Comparison of ENCODE assay signal across 8 mouse cellular contexts in genomic region chr3:145119002-145119358, GRCm38 (mm10). TPM values are rescaled to one million over a fixed set of nuclear protein-coding genes. Genes with fewer than 3 reads are reported as not detected.
DNase-seq lines count a peak whose midpoint lies in the region; ATAC-seq and TF ChIP-seq lines count a peak whose summit lies in the region.

No protein-coding gene starts in this region.

- no peaks in the 10 kb centered on the region for H3K4me1 ChIP-seq in cortical plate, adult 2 months (ENCODE audit: control insufficient read depth, insufficient read depth, low read length)
- peaks cover 12% of the 10 kb centered on the region; the same call in 1 of the 2 replicates for H3K4me1 ChIP-seq in intestine, embryonic 14.5 days (replicated peaks; ENCODE audit: control insufficient read depth, insufficient read depth, low read length)

- 4% methylated on average over 14 of the region's 14 CpGs for WGBS in intestine, embryonic 14.5 days

- peak overlapping the region; percentile 81 for H3K9ac ChIP-seq in intestine, embryonic 14.5 days (ENCODE audit: low read length)

- TF ChIP-seq CTCF in cortical plate, adult 2 months (IDR thresholded peaks at IDR 0.05; ENCODE audit: extremely low read depth, insufficient read depth, low read length) = no peak

- no peaks in the 10 kb centered on the region for H3K36me3 ChIP-seq in intestine, embryonic 14.5 days (ENCODE audit: control insufficient read depth, insufficient read depth, low read length)
- H3K36me3 ChIP-seq in myocyte (ENCODE audit: control insufficient read depth, insufficient read depth) = no peaks in the 10 kb centered on the region

- TF ChIP-seq POLR2A in cortical plate, adult 2 months (IDR thresholded peaks at IDR 0.05; ENCODE audit: extremely low read depth, insufficient read depth, low read length) = no peak
- no peak for TF ChIP-seq POLR2A in myocyte (IDR thresholded peaks at IDR 0.05; ENCODE audit: insufficient read length, low read depth)

- peak overlapping the region; percentile 69 for H3ac ChIP-seq in myocyte (ENCODE audit: control insufficient read depth, insufficient read length)

- DNase-seq in layer of hippocampus, adult 9-10 months (ENCODE audit: low spot score) = peak; percentile 25
- DNase-seq in layer of hippocampus, adult 9-11 months = no peak
- no peak for DNase-seq in intestine, embryonic 14.5 days (ENCODE audit: low spot score)
- DNase-seq in cerebellum, adult 18-20 months = no peak
- no peak for DNase-seq in layer of hippocampus, postnatal 36 days
- no peak for DNase-seq in adrenal gland, adult 2 months

- peak overlapping the region; percentile 79 for H3K27ac ChIP-seq in cortical plate, adult 2 months (ENCODE audit: insufficient read depth, low read length)
- peak overlapping the region; percentile 99 for H3K27ac ChIP-seq in intestine, embryonic 14.5 days (ENCODE audit: low read depth)

- peak overlapping the region; percentile 92 for H3K4me3 ChIP-seq in cortical plate, adult 2 months (ENCODE audit: insufficient read depth, low read length)
- H3K4me3 ChIP-seq in intestine, embryonic 14.5 days (ENCODE audit: low read depth, low read length) = peak overlapping the region; percentile 81
- H3K4me3 ChIP-seq in myocyte = peak overlapping the region; percentile 92

- H3K79me2 ChIP-seq in myocyte (ENCODE audit: control insufficient read depth, insufficient read depth) = peaks cover 7% of the 10 kb centered on the region

- ATAC-seq in intestine, embryonic 14.5 days (replicated peaks; ENCODE audit: low FRiP score, low TSS enrichment, low read depth) = no peak

- no peaks in the 10 kb centered on the region for H3K9me3 ChIP-seq in intestine, embryonic 14.5 days (ENCODE audit: control insufficient read depth, low read length)

- peak overlapping the region; percentile 83 for H3K4me2 ChIP-seq in intestine, embryonic 14.5 days (ENCODE audit: low read length)
- H3K4me2 ChIP-seq in myocyte (ENCODE audit: low read depth) = peak overlapping the region; percentile 78

- H3K27me3 ChIP-seq in intestine, embryonic 14.5 days (replicated peaks; ENCODE audit: control insufficient read depth, insufficient read depth, low read length) = no peaks in the 10 kb centered on the region
- H3K27me3 ChIP-seq in myocyte (ENCODE audit: control insufficient read depth, insufficient read depth, insufficient read length) = no peaks in the 10 kb centered on the region

TF ChIP-seq in myocyte, 11 proteins besides CTCF, POLR2A, EP300 and RAD21:
- TF ChIP-seq CEBPB (IDR thresholded peaks at IDR 0.05; ENCODE audit: insufficient read depth, poor library complexity, severe bottlenecking) (no peak), SRF (IDR thresholded peaks at IDR 0.05; ENCODE audit: control insufficient read depth, insufficient read length, low read depth) (peak; percentile 1)

RNA-seq across cellular contexts. Expression of gene Odf2l, which starts 0.6 kb away (rescaled TPM):
- polyA plus RNA-seq in cortical plate, adult 2 months (2012; rRNA removed) = 15.2 and 15.9 TPM in 2 replicates
- 14.8 and 18.7 TPM in 2 replicates for polyA plus RNA-seq in intestine, embryonic 14.5 days (2014; fragmentation: Nextera tagmentation; extraction: Ambion mirVana)
- polyA plus RNA-seq in myocyte (2012; fragmentation: generic; extraction: Trizol) = 3.9 TPM
- total RNA-seq in layer of hippocampus, postnatal 36 days (2021) = 10 to 100 TPM; 24.3 to 26.2 TPM
- 10 to 100 TPM; 17.0 to 18.2 TPM for total RNA-seq in adrenal gland, adult 2 months (2021)
- 1.2 and 2.0 TPM in 2 replicates for polyA plus RNA-seq in adrenal gland, adult 2 months (2012; rRNA removed)

RNA-seq across cellular contexts. Expression of gene Clca2, which starts 19.7 kb away (rescaled TPM):
- not detected in 2 replicates for polyA plus RNA-seq in cortical plate, adult 2 months (2012; rRNA removed)
- 0.17 and 0.46 TPM in 2 replicates for polyA plus RNA-seq in intestine, embryonic 14.5 days (2014; fragmentation: Nextera tagmentation; extraction: Ambion mirVana)
- 0.04 TPM for polyA plus RNA-seq in myocyte (2012; fragmentation: generic; extraction: Trizol)
- total RNA-seq in layer of hippocampus, postnatal 36 days (2021) = not detected
- not detected for total RNA-seq in adrenal gland, adult 2 months (2021)
- 0.12 and 0.17 TPM in 2 replicates for polyA plus RNA-seq in adrenal gland, adult 2 months (2012; rRNA removed)
